Mouse (Mus musculus) bone marrow macrophage, adult 2 months (primary cell): ENCODE data around the gene Pex1. TPM values are rescaled to one million over a fixed set of nuclear protein-coding genes. Genes with fewer than 3 reads are reported as not detected.

ENCODE experiments used
- H3K27ac ChIP-seq: 2 replicates; pipeline ENCODE4 v1.5.1; 2012; ENCODE audit warnings: low read depth, low read length; ENCODE audit not compliant: insufficient read depth
- H3K4me1 ChIP-seq: 2 replicates; pipeline ENCODE4 v1.6.1; 2012; ENCODE audit warnings: low read length; ENCODE audit not compliant: control insufficient read depth, insufficient read depth
- H3K4me3 ChIP-seq: 2 replicates; pipeline ENCODE4 v1.5.1; 2012; ENCODE audit warnings: mild to moderate bottlenecking, low read length, moderate library complexity; ENCODE audit not compliant: insufficient read depth
- CTCF ChIP-seq: IDR thresholded peaks from 2 replicates; pipeline ENCODE4 v1.5.1; 2012; ENCODE audit warnings: low read depth, mild to moderate bottlenecking, low read length, moderate library complexity
- POLR2A ChIP-seq: IDR thresholded peaks from 2 replicates; pipeline ENCODE4 v1.6.1; 2012; ENCODE audit warnings: mild to moderate bottlenecking, low read depth, low read length, borderline replicate concordance
- polyA plus RNA-seq: library from polyadenylated mRNA; stranded (reverse); fragments of >200 nt; gene quantifications from 2 replicates; pipeline ENCODE4 v1.2.4, GENCODE M21; 2012; ENCODE audit not compliant: missing spikeins, insufficient read depth, insufficient read length

Gene Pex1
- polyA plus RNA-seq, 1 experiment: 22.3 TPM

DNA sequence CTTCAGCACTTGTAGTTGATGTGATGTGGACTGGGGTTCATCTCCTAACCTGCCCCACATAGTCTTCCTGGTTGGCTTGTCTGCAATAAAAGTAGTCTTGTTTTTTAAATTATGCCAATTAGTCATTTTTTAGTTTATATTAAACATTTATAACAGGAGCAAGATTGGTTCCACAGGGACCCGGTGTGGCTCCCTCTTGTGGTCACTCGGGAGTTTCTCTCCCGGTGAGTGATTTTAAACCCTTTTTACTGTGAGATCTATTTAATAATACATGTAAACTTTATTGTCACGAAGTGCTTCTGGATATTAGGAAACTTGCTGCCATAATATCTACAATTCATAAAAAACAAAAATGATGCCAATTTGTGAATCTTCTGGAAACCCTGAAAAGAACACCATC is 38.1 kb downstream of the Pex1 start:
- no peak for TF ChIP-seq POLR2A
- peak; percentile 84 for TF ChIP-seq CTCF
- Histone ChIP-seq H3K27ac (no peak overlapping the region), H3K4me1 (no peaks in the 10 kb centered on the region), H3K4me3 (no peak overlapping the region)

DNA sequence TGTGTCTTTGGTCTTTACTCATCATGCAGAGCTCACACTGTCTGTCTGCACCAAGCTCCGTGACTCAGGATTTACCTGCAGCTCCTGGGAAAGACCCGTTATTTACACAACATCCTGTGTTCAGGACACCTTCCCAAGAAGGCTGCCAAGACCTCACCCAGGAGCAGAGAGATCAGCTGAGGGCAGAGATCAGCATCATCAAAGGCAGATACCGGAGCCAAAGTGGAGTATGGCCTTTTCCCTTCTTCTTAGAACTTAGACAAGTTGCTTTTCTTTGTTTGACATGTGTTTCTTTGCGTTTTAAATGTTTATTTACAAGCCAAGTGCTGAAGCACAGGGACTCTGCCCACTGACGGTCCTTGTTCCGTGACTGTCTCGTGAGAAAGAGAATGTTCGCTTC is 39.4 kb downstream of the Pex1 start:
- Histone ChIP-seq H3K27ac (no peak overlapping the region), H3K4me3 (no peak overlapping the region), H3K4me1 (no peaks in the 10 kb centered on the region)
- TF ChIP-seq POLR2A (no peak), CTCF (no peak)

DNA sequence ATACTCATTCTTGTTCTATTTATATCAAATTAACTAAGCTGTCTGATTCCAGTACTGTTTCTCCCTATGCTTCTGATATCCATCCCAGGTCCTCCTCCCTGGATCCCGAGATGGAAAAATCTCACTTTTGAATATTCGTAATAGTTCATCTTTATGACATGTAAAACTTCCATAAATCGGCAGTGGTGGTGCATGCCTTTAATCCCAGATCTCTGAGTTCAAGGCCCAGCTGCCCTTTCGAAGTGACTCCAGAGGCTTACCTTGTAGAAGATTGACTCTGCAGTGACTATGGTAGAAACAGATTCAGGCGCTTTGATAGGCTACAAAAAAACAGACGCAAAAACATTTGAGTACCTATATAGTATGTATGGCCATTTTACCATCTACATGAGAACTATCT is 48.8 kb downstream of the Pex1 start:
- Histone ChIP-seq H3K4me1 (peaks cover 2% of the 10 kb centered on the region), H3K27ac (no peak overlapping the region), H3K4me3 (no peak overlapping the region)
- TF ChIP-seq POLR2A (no peak), CTCF (no peak)

DNA sequence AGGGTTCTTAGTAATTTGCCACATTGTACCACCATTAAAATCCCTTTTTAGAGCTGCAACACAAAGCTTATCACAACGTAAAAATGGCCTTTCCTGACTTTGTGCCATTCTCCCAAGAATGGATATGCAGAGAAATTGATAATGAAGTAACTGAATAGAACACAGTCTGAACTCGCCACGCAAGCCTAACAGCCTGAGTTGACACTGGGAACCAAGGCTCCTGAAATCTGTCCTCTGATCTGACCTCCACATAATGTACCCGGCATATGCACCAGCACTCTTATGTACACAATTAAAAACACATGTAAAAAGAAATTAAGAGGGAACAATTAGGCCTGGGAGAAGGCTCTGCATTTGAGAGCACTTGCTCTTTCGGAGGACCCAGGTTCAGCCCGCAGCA is 49.5 kb downstream of the Pex1 start:
- no peak overlapping the region for H3K27ac ChIP-seq
- peaks cover 2% of the 10 kb centered on the region for H3K4me1 ChIP-seq
- no peak overlapping the region for H3K4me3 ChIP-seq
- no peak for TF ChIP-seq CTCF
- no peak for TF ChIP-seq POLR2A

DNA sequence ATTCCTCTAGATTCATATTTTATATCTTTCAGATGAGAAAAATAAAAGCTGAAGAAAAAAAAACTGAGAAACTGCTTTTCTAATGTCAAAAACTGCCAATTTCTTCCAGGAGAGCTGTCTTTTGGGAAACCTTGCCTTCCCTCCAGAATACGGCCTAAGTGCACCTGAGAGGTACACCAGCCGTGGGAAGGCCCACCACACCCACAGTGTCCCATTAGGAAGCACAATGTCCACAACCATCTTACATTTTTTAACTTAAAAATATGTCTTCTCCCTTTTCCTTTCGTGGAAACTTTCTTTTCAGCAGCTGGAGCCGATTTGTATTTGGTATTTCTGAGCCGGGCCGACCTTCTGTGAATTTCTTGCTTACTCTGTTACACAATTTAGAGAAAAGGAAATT is 50.7 kb downstream of the Pex1 start:
- TF ChIP-seq POLR2A: no peak
- no peak for TF ChIP-seq CTCF
- no peak overlapping the region for H3K27ac ChIP-seq
- peaks cover 4% of the 10 kb centered on the region for H3K4me1 ChIP-seq
- peak overlapping the region; percentile 92 for H3K4me3 ChIP-seq

DNA sequence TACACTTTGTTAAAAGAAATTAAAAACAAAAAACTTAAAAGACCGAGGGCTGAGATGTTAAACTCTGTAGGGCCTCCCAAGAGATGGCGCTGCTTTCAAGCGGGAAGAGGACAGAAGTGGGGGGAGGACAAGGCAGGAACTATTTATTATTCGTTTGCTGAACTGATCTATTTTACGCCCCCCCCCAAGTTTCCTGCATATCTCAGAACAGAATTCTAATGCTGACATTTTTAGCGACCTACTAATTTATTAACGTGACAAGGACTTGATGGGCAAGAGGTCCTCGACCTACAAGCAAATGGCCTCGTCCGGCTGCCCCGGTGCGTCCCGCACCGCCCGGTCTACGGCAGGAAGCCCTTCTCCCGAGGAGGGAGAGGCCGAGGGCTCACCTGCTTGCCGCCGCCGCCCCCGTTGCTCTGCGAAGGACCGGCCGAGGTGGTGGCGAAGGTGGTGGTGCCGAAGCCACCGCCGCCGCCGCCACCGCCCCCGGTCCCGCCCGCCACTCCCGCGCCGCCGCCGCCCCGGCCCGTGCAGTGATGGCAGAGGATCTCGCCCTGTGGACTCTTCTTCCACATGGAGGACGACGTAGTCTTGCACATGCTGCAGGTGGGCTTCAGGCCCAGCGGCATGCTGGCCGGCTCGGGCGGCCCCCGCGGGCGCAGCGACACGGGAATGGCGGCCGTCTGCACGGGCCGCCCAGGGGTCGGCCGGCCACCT is 51.3 kb downstream of the Pex1 start:
- Histone ChIP-seq H3K4me3 (peak overlapping the region; percentile 92), H3K4me1 (peaks cover 4% of the 10 kb centered on the region), H3K27ac (peak overlapping the region; percentile 76)
- TF ChIP-seq POLR2A (no peak), CTCF (peak; percentile 69)

DNA sequence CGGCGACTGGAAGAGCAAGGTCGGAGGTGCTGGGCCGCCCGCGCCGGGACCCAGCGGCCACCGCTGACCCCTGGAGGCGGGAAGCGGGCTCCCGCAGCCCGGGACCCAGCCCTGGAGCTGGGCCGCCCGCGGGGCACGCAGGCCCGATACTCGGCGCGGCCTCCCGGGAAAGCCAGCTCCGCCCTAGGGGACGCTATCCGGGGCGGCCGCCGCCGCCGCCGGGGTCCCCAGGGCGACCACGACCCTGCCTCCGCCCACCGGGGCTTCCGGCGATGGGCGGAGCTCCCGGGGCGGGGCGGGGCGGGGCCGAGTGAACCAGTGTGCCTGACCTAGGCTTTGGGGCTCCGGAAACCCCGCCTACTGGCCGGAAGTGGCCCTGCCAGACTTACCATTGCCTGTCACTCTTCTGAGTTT is 51.8 kb downstream of the Pex1 start:
- TF ChIP-seq POLR2A: no peak
- no peak for TF ChIP-seq CTCF
- Histone ChIP-seq H3K4me3 (peak overlapping the region; percentile 92), H3K27ac (peak overlapping the region; percentile 76), H3K4me1 (peaks cover 4% of the 10 kb centered on the region)

DNA sequence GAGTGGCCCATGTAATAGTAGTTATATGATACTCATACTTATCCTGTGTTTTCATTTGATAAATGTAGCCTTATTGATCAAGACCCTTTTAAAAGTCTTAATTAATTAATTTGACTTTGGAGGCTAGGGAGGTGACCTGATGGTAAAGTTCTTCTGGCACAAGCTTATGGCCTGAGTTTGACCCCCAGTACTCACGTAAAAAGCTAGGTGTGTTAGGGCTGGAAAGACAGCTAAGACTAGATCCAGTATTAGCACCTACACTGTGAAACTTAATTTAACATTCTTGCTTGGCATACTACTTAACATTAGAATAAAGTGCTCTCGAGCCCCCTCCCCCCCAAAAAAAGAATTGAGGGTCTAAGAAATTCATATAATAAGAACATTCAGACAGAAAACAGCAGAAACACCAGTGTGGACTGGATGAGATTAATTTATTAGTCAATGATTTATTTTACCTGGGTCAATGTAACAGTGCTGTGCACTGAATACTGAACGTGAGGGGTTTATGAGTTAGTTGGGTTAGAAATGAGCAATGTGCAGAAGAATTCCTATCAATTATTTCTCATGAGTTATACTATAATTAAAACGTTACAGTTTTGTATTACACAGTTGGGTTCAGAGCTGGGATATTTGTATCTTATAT is 52.5 kb downstream of the Pex1 start:
- Histone ChIP-seq H3K4me3 (no peak overlapping the region), H3K27ac (no peak overlapping the region), H3K4me1 (peaks cover 4% of the 10 kb centered on the region)
- no peak for TF ChIP-seq POLR2A
- TF ChIP-seq CTCF: no peak

DNA sequence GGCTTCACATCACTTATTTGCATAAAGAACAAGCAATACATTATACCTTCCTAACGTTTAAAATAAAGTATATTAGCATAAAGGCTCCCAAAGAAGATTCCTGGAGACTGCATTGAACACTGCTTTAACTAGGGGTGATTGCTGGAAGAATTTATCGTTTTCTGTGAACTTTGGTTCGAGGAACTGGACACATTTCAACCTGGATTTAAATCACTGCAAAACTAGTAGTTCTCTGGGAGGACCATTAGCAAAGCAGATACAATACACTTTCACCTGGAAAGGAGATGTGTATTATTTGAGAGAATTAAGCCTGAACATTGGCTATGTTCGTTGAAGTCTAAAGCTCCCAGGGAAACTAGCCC is 53.0 kb downstream of the Pex1 start:
- Histone ChIP-seq H3K27ac (no peak overlapping the region), H3K4me3 (no peak overlapping the region), H3K4me1 (peaks cover 4% of the 10 kb centered on the region)
- TF ChIP-seq POLR2A: no peak
- TF ChIP-seq CTCF: no peak

DNA sequence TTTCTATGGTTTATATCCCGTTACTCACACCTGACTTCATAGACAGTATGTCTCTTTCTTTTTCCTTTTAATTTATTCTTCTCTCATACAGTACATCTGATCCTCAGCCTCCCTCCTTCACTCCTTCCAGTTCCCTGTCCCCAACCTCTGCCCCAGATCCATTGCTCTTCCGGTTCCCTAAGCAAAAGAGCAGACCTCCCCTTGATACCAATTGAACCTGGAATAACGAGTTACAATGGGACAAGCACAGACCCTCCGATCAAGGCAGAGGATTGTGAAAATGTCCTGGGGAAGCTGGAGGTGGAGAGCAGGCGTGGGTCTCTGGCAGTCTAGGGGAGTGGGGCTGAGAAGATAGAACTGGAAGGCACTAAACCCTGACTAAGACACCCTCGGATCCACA is 55.0 kb downstream of the Pex1 start, which contains the start of gene Tmbim7:
Gene Tmbim7 (plus strand): TSS at position 301 of the 400 bp plus-strand sequence.
- Histone ChIP-seq H3K27ac (peak within 1 kb of the TSS; percentile 47), H3K4me3 (no peak within 1 kb of the TSS), H3K4me1 (peaks cover 6% of the 10 kb centered on the region)
- no peak for TF ChIP-seq CTCF
- no peak for TF ChIP-seq POLR2A
